Mouse (Mus musculus) myocyte (in vitro differentiated cells): Measurements from ENCODE around the gene Map4k3.

ENCODE experiments used
- CEBPB ChIP-seq: IDR thresholded peaks from 2 replicates; pipeline ENCODE4 v1.6.1; 2011; ENCODE audit warnings: mild to moderate bottlenecking, moderate library complexity; ENCODE audit not compliant: poor library complexity, insufficient read depth, severe bottlenecking
- E2F4 ChIP-seq: IDR thresholded peaks from one replicate; pipeline ENCODE4 v1.6.1; 2011; ENCODE audit warnings: mild to moderate bottlenecking, control low read depth, moderate library complexity; ENCODE audit not compliant: insufficient read depth
- MAX ChIP-seq: IDR thresholded peaks from one replicate; pipeline ENCODE4 v1.6.1; 2011; ENCODE audit warnings: low read depth, mild to moderate bottlenecking, control low read depth
- MYOD1 ChIP-seq, 3 experiments: IDR thresholded peaks; one replicate each; pipeline ENCODE4 v1.6.1; 2011; ENCODE audit warnings: control low read depth in 2 of 3, low read depth in 2 of 3, mild to moderate bottlenecking in 2 of 3, moderate library complexity in 1 of 3; ENCODE audit not compliant: insufficient read length in 2 of 3, control insufficient read depth in 1 of 3
- MYOG ChIP-seq, 3 experiments: IDR thresholded peaks; one replicate each; pipeline ENCODE4 v1.6.1; 2011; ENCODE audit warnings: control low read depth in 2 of 3, low read depth in 2 of 3, mild to moderate bottlenecking in 2 of 3; ENCODE audit not compliant: insufficient read length in 2 of 3, control insufficient read depth in 1 of 3, insufficient read depth in 1 of 3
- POLR2A ChIP-seq: IDR thresholded peaks from one replicate; pipeline ENCODE4 v1.6.1; 2011; ENCODE audit warnings: low read depth, mild to moderate bottlenecking, control low read depth, moderate library complexity; ENCODE audit not compliant: insufficient read length
- POLR2AphosphoS2 ChIP-seq: IDR thresholded peaks from one replicate; pipeline ENCODE4 v1.6.1; 2011; ENCODE audit warnings: low read depth, control low read depth; ENCODE audit not compliant: insufficient read length
- USF1 ChIP-seq: IDR thresholded peaks from one replicate; pipeline ENCODE4 v1.6.1; 2011; ENCODE audit warnings: low read depth, mild to moderate bottlenecking, control low read depth, moderate library complexity

DNA sequence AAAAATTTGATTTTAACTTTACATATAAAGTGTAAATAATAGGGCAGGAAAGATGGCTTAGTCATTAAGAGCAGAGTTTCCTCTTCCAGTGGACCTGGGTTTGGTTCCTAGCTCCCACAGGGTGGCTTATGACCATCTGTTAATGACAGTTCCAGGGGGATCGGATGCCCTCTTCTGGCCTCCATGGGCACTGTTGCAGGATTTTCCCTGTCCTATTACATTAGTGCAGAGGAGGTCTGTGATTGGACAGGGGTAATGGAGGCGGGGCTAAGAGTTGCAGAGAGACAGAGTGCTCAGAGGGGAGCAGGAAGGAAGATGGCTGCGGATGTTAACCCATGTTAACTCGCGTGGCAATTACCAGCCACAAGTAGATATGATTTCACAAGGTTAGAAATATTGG is 95.4 kb downstream of the Map4k3 start:
- TF ChIP-seq POLR2A: no peak
- no peak for TF ChIP-seq MYOD1 (IDR thresholded peaks at IDR 0.05; ENCODE audit: control insufficient read depth in 1 of 3, insufficient read length in 2 of 3, low read depth in 2 of 3)
- TF ChIP-seq MAX: no peak
- TF ChIP-seq USF1: no peak
- TF ChIP-seq E2F4: no peak
- TF ChIP-seq CEBPB: no peak
- no peak for TF ChIP-seq MYOG (IDR thresholded peaks at IDR 0.05; ENCODE audit: control insufficient read depth in 1 of 3, insufficient read depth in 1 of 3, insufficient read length in 2 of 3, low read depth in 2 of 3)
- TF ChIP-seq POLR2AphosphoS2: no peak
